Mouse (Mus musculus) cortical plate, adult 2 months (tissue): ENCODE results near the gene Plxnc1.

ENCODE experiments used
- CTCF ChIP-seq: fragments of 200-500 bp; IDR thresholded peaks from 2 replicates; pipeline ENCODE4 v1.5.1; 2011; ENCODE audit warnings: mild to moderate bottlenecking, control low read depth, low read length; ENCODE audit not compliant: insufficient read depth; ENCODE audit errors: extremely low read depth
- POLR2A ChIP-seq: fragments of 200-500 bp; IDR thresholded peaks from 2 replicates; pipeline ENCODE4 v1.6.1; 2011; ENCODE audit warnings: mild to moderate bottlenecking, low read length, control low read depth; ENCODE audit not compliant: insufficient read depth; ENCODE audit errors: extremely low read depth

GRCm38 (mm10) chr10:94793914-94794313 lies 150.7 kb downstream of the Plxnc1 start:
- no peak for TF ChIP-seq CTCF
- TF ChIP-seq POLR2A = no peak
